Mouse (Mus musculus): ENCODE data around the gene Frat1.

DNA sequence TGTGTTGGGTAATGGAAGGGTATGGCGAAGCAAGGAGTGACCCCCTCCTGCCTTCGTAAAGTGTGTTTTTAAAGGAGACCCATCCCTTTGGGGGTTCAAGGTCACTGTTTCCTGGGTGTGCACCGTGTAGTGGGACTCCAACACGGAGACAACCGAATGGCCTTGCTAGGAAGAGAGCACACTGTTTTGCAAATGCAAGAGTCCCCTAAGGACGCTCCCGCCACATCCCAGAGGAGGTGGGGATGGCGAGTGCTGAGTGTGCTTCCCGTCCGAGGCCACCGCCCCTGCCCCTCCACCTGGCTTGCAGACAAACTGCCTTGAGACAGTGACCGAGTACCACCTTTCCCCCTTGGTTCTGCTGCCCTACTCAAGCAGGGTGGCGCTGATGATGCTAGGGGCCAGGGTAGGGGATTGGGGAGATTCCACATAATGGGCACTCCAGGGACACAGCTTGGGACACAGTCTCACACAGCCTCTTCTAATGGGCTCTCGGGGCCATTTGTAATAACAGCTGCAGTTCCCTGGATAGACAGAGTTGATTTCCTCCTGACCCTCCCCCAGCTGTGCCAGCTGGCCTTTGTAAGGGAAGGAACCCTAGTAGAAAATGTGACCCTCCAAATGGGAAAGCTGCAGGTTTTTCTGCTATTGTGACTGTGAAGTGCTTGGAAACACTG lies 2.1 kb downstream of the Frat1 start:
- TF ChIP-seq GATA1 (IDR thresholded peaks at IDR 0.05; ENCODE audit: low read length) (no peak), TAL1 (IDR thresholded peaks at IDR 0.05; ENCODE audit: low read length) (no peak)

Data from erythroblast, embryonic 14.5 days (primary cell).